Mouse (Mus musculus): ENCODE results near the gene Cep97.

Gene Cep97

DNA sequence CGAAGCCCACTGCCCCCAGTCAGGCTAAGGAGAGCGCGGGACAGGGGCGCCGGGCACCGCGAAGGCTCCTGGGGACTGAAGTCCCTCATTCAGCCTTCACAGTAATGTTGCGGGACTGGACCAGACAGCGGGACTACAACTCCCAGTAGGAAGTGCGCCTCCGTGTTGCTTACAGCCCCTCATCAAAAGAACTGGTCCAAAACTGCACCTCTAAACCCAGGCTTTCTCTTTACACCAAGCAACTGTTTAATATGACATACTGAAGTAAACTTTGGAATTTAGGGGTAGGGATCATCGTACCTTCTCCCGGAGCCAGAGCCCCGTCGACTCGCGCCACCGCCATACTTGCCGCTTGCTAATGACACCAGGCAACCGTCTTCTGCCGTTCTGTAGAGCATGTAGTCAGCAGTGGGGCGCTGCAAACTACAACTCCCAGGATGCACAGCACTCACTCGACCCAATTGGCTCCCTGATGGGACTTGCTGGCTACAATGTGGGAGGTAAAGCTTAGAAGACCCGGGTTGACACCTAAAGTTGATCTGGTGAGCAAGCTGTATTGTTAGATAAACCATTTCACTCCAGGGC, at the start of gene Cep97:
Cep97 (minus strand) TSS at position 403 of the 585 bp plus-strand sequence.
- CTCF ChIA-PET: interaction anchor here (1.0 kb wide), 1 partner anchor 142 kb away, joined by 4 read pairs; no protein-coding TSS in a partner anchor

DNA sequence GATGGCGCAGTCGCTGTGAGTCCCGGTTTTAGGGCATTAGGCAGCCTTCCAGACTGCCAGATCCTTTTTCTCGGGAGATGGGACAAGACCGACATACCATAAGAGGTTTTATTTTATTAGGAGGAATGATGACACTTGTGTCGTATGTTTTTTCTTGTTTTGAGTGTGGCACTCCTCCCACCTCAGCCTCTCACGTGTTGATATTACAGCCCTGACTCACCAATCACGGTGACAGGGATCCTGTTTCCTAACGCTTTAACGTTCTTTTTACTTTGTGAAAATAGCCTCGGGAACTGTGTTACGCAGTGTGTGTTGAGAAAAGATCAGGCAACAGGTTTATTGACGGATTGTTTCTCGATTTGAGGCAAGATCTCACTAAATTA, 40.2 kb upstream of the Cep97 start:
- CTCF ChIA-PET: no interaction called here

DNA sequence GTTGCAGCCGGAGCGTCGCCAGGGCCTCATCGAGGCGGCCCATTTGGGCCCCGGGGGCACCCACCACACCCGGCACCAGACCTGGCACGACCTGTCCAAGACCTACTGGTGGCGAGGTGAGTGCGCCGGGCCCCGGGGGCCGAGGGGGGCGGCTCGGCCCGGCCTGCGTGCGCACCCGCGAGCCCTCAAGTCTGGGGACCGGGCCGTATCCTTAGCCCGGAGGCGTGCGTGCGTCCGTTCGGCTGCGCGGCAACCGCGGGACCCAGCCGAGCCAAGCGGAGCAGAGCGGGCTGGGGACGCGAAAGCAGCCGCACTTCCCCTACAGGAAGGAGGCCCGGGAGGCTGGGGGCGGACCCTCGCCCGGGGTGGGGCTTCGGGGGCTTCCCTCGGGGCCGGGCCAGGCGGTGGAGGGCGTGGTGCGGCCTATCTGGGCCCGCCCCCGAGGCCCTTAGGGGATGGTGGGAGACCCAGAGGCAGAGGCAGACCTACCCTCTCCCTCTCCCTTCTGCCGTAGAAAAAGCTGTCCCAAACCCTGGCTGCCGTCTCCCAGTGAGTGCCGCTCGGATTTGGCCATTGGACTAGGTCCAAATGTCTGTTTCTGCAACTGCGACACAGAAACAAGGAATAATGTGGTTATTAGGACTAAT, 39.7 kb upstream of the Cep97 start:
- CTCF ChIA-PET: no interaction called here

DNA sequence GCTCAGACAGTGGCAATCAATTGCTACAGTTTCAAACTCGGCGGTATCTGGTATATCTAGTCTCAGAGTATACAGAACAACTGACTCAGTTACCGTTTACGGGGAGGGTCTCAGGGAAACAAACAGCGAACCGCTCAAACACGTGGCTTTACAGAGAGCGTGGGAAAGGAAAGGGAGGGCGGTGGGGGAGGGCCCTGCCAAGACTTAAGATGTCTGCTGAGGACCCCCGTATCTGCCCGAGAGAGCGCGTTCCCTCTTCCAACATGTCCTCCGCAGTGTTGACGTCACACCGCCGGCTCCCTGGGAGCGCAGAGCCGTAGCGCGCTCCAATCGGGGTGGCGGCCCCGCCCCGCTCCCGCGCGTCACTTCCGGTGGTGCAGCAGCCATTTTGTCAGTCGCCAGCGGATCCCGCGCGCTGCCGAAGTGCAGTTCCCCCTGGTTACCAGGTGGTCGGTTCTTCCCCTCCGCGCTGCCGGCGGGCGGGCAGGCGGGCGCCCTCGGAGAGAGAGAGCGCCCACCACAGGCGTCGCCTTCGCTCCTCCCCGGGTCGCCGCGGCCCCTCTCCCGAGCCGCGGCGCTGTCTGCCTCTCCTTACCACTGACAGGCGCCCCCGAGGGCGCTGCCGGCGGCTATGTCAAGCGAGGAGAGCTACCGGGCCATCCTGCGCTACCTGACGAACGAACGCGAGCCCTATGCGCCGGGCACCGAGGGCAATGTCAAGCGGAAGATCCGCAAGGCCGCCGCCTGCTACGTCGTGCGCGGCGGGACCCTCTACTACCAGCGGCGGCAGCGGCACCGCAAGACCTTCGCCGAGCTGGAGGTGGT, 39.0 kb upstream of the Cep97 start, which contains the start of gene Zbtb11:
Zbtb11 (plus strand) TSS at position 453 of the 825 bp plus-strand sequence.
- CTCF ChIA-PET: no interaction called here

DNA sequence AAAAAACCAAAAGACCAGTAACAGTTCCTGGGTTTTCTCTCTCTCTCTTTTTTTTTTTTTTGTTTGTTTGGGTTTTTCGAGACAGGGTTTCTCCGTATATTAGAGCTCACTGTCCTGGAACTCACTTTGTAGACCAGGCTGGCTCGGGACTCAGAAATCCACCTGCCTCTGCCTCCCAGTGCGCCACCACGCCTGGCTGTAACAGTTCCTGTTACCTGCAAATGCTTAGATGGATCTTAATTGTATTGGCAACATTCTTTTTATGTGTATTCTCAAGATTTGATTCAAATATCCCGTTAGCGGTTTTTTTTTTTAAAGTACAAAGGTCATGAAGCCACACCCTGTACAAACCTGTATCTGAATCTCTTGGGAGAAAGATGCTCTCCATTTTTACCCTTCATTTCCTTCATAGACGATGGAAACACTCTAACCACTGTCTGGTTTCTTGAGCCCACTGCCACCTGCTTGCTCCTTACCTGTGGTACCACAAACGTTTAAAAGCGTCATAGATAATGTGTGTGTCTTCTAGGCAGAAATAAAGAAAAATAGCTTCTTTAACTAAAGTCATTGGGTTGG, 38.1 kb upstream of the Cep97 start:
- CTCF ChIA-PET: interaction anchor here (0.7 kb wide), 1 partner anchor 28 kb away, joined by 9 read pairs; no protein-coding TSS in a partner anchor

DNA sequence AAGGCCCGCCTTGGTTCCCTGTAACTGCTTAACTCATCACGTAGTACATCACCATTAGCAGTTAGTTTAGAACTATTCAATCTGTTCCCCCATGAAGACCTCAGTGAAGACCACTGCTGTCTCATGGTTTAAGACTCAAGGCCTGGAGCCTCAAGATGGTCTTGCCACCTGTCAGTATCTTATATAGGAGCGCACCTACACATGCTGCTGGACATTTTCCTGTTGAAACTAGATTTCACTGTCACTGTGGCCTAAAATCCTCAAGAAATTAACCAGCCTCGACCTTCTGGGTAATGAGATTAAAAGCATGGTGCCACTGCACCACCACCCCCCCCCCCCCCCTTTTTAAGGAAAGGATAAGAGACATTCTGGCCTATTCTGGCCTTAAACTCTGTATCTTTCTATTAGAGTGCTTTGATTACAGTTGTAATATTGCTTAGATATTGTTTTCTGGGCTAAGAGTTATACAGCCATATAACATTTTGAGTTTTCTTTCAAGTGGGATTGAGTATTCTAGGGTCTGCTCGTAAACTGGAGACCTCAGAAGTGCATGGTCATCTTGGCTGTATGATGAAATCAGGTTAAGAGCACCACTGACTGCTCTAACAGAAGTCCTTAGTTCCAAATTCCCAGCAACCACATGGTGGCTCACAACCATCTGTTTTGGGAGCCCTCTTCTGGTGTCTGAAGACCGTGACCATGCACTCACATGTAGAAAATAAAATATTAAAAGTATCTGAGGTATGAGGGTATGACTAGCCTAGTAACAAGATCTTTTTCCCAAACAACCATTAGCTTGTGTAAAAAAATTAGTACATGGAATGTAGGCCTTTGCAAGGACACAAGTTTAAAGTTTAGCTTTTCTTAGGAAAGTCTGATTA, 37.3 kb upstream of the Cep97 start:
- CTCF ChIA-PET: interaction anchor here (0.6 to 0.7 kb wide), 3 partner anchors 29 to 1435 kb away, joined by 3 to 11 read pairs (median 9); no protein-coding TSS in a partner anchor

DNA sequence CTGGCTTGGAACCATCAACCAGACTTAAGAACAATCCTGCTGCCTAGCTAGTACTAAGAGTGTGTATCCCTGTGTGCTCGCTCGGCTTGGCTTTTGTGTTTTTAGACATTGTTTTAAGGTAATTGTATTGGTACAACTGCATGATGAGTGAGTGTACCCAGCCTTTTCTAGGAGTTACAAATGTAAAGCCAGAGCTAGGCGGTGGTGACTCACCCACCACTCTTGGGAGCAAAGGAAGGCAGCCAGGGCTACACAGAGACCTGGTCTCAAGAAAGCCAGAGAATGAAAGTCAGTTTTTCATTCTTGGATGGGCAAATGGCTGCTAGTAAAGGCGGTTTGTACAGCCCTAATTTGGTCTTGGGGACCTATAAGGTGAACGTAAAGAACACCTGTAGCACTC, 35.8 kb upstream of the Cep97 start:
- CTCF ChIA-PET: no interaction called here

DNA sequence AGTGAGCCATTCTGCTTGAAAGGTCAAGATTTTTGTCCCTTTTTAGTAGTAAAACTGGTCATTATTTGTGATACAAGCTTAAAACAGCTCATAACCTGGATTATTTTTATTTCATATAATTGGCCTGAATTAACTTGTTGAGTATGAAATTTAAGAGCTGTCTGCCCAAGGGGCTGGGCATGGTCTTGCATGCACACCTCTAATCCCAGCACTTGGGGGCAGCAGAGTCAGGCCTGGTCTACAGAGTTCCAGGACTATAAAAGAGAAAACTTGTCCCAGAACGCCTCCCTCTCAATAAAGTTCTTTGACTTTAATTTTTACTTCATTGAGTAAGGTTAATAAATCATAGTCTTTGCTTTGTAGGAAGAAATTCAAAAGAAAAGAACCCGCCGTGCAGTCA, 34.5 kb upstream of the Cep97 start:
- CTCF ChIA-PET: interaction anchor here (0.6 kb wide), 1 partner anchor 219 kb away, joined by 3 read pairs; no protein-coding TSS in a partner anchor

DNA sequence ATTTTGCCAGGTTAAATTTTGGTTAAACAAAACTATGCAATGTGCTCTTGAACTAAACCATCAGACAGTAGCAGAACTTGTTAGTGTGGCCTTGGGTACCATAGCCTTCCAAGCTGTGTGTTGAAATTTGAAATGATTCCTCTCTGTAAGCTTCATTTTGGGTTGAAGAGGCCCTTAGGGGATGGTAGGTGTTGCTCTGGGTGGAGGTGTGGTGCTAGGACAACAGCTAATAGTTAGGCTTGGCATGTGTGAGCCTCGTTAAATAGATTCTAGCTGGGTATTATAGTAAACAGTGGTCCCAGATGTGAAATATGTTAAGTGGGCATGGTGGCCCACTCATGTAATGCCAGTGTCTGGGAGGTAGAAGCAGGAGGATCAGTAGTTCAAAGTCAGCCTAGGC, 32.6 kb upstream of the Cep97 start:
- CTCF ChIA-PET: interaction anchor here (0.6 to 0.8 kb wide), 2 partner anchors 17 to 43 kb away, joined by 3 to 4 read pairs; no protein-coding TSS in a partner anchor

DNA sequence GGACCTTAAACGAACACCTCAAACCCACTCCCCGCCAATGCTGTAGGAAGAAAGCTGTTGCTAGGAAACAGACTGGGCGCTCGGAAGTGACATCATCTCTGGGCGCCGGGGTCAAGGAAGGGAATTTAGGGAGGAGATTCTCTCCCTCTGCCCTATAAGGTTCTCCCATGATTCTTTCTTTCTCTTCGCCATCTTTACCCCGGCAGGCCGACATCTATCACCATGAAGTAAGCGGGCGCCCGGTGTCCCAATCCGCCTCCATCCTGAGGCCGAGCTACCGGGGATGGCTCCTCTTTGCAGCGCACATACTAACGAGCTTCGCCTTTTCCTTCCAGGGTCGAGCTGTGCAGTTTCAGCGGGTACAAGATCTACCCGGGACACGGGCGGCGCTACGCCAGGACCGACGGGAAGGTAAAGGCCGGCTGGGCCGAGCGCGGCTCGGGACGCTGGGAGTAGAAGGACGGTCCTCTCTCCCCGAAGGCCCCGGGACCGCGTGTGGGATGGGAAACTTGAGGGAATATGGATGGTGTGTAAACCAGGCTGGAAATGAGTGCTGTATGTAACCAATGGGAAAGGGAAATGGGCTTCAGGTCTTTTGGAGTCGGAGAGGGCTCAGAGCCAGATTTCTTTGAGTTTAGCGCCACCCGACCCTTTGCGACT, 31.7 kb upstream of the Cep97 start, which contains the start of gene Rpl24:
Rpl24 (plus strand) TSS at position 64 of the 660 bp plus-strand sequence.
- CTCF ChIA-PET: interaction anchor here (0.6 to 1.4 kb wide), 2 partner anchors 13 to 126 kb away, joined by 8 to 9 read pairs; no protein-coding TSS in a partner anchor

DNA sequence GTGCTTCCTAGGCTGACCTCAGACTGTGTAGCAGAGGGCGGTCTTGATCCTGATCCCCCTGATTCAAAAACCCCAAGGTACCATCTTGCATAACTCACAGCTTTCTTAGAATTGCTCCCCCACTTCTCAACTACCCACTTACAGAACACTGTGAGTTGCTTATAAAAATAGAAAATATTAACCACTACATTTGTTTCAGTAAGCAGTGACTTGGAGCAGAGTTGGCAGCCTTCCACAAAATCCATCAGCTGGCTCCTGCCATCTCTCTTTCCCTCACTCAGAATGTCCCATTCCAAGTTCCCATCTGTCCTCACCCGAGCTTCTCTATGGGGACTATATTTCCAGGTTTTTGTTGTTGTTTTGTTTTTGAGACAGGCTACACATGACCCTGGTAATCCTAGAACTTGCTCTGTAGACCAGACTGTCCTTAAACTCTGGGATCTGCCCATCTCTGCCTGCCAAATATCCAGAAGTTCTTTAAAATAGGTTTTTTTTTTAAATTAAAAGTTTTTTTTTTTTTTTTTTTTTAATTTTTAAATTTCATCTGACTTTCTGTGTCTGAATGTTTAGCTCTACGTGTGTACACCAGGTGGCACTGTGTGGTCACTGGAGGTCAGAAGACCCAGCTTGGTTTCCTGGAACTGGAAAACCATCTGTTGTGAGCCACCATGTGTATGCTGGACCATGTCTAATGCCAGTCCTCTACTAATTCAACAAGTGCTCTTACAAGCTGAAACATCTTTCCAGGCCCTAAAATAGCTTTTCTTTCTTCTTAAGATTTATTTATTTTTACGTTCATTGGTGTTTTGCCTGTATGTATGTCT, 29.7 kb upstream of the Cep97 start:
- CTCF ChIA-PET: interaction anchor here (0.6 to 1.0 kb wide), 5 partner anchors 14 to 168 kb away, joined by 3 to 21 read pairs (median 3); no protein-coding TSS in a partner anchor

DNA sequence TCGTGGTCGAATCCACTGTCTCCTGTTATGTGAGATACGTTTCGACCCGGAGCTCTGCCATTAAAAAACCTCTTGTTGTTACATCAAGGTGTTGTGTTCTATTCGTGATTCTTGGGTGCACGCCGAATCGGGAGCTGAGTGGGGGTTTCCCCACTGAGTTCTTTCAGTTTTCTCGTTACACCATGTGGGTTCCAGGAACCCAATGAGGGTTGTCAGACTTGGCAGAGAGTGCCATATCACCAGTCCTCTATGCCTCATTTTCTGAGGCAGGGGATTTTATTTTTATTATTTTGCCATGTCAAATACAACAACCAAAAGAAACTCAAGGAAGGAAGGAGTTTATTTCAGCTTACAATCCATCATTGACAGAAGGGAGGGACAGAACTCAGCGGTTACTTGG, 28.4 kb upstream of the Cep97 start:
- CTCF ChIA-PET: interaction anchor here (0.7 kb wide), 1 partner anchor 196 kb away, joined by 3 read pairs; no protein-coding TSS in a partner anchor

DNA sequence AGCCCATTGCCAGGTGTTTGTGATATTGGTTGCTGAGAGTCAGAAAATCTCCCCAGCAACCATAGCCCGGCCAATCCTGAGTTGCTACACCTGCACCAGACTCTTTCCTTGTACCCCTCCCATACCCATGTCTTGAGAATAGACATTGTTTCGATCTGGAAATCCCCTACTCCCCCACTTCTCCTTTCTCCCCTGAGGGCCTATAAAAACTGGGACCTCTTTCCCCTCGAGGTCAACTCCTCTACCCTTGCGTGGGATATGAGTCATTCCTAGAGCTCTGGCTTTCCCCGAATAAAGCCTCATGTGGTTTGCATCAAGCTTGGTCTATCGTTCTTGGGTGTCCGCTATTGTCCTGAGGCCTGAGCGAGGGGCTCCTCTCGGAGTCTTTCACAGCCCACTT, 19.5 kb upstream of the Cep97 start:
- CTCF ChIA-PET: interaction anchor here (0.6 kb wide), 1 partner anchor 82 kb away, joined by 4 read pairs; no protein-coding TSS in a partner anchor

DNA sequence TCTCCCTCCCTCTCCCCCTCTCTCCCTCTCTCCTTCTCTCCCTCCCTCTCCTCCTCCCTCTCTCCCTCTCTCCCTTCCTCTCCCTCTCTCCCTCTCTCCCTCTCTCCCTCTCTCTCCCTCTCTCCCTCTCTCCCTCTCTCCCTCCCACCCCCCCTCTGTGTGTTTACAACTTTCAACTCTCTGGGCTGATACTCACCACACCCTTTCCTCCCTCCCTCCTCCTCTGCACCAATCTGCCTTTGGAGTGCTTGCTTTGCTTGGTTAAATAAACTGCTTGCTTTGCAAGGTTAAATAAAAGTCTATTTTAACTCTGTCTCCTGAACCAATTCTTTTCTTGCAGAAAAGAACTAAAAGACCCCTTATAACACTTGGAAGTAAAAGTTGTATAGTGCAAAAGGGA, 18.1 kb upstream of the Cep97 start:
- CTCF ChIA-PET: no interaction called here

DNA sequence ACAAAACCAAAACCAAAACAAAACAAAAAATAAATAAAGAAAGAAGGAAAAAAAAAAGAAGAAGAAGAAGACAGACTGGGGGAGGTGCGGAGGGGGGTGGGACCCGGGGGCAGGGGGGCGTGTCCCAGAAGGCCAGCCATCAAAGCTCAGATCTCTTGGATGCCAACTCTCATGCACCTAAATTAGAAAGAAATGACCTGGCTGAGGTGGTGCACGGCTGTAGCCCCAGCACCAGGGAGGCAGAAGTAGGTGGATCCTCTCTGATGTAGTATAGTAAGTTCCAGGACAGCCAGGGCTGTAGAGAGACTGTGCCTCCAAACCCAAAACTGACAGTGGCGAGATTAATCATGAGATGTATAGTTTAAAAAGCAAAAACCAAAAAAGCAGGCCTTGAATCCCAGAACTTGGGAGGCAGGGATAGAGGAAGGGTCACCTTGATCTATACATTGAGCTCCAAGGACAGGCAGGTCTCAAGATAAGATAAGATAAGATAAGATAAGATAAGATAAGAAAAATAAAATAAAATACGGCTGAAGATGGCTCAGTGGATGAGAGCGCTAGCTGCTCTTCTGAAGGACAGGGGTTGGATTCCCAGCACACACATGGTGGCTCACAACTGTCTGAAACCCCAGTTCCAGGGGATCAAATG, 17.1 kb upstream of the Cep97 start:
- CTCF ChIA-PET: interaction anchor here (1.1 kb wide), 1 partner anchor 179 kb away, joined by 3 read pairs; no protein-coding TSS in a partner anchor

DNA sequence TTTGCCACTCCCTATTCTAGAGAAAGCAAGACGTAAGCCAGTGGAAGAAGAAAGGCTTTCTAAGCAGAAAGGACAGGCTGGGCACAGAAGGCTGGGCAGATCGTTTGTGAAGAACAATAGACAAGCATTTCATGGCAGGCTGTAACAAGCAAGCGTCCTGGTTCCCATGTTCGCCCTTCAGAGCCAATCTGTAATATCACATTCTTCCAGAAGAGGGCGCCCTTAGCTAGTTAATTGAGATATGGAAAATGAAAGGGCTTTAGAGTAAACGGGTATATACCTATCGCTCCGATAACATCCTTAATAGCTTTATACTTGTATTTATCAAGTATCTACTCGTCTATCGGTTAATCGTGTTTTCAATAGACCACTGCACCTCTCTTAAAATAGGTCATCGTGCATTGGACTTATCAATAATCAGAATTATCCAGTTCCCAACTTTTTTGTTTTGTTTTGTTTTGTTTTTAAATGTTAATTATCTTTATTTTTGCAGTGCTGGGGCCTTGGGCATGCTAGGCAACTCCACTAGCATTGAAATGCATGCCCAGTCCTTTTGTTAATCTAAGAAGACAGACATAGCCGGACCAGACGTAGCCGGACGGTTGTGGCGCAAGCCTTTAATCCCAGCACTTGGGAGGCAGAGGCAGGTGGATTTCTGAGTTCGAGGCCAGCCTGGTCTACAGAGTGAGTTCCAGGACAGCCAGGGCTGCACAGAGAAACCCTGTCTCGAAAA, 16.5 kb upstream of the Cep97 start:
- CTCF ChIA-PET: interaction anchor here (0.6 to 1.1 kb wide), 3 partner anchors 13 to 180 kb away, joined by 3 to 14 read pairs (median 3); no protein-coding TSS in a partner anchor

DNA sequence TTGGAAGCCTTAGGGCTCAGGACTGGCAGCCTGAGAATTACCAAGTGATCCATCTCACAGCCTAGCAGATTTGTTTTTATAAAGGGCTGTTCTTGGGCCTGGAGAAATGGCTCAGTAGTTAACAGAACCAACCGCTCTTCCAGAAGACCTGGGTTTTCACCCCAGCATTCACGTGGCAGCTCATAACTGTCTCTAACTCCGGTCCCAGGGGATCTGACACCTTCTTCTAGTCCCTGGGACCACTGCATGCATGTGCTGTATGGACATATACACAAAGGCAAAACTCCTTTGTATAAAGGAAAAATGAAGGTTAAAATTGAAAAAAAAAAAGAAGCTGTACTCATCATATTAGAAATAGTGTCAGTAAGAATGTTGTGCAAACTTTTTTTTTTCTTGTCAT, 15.8 kb upstream of the Cep97 start:
- CTCF ChIA-PET: interaction anchor here (0.6 to 1.1 kb wide), 3 partner anchors 14 to 181 kb away, joined by 3 to 14 read pairs (median 3); no protein-coding TSS in a partner anchor

DNA sequence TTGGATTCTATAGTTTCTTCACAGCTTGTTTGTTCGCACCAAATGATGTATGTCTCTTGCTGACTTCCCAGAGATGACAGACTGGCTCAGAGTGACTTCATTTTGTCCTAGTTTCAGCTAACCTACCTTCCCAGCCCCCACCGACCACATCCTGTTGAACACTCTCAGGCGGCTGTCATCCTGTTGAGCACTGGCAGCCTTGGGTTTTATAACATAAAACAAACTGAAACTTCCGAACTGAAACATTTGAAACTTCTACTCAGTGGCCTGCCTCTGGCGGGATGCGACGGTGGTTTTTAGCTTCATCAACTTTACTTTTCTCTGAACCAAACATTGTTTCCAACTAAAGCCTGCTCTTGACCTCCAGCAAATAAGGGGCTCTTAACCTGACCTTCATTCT, 14.3 kb upstream of the Cep97 start:
- CTCF ChIA-PET: interaction anchor here (0.6 to 0.8 kb wide), 2 partner anchors 53 to 1220 kb away, joined by 3 to 7 read pairs; no protein-coding TSS in a partner anchor
